Comparison of ENCODE assay signal across 12 mouse cellular contexts in the genomic region with DNA sequence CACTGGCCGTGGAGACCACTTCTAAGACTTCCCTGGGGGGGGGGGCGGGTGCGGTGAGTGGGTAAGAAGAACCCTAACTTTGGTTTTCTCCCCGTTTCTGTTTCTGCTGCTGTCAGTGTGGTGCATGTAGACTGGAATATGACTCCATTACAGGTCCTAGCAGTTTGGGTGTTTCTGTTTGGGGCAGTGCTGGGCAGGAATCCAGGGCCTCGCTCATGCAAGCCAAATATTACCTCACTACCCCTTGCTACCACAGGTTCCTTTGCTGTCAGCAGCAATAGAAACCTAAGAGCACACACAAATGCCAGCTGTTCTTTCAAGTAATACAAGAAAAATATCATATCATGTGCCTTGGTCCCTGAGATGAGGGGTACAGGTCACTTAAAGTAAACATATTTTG. TPM values are rescaled to one million over a fixed set of nuclear protein-coding genes. Genes with fewer than 3 reads are reported as not detected.
A peak's percentile ranks its signal among the peaks of the same experiment; 100 is the strongest.
DNase-seq lines count a peak whose midpoint lies in the region; ATAC-seq and TF ChIP-seq lines count a peak whose summit lies in the region.
"Had no signal": no experiment of that assay in that cellular context is flagged by ENCODE, and none has a peak within 500 bp of the region (broad histone marks: within the 10 kb centered on the region; RNA-seq: fewer than 3 reads in every experiment).

No protein-coding gene starts in this region.

- no peaks in the 10 kb centered on the region for H3K9me3 ChIP-seq in limb, embryonic 14.5 days (ENCODE audit: control insufficient read depth, low read length)
- H3K9me3 ChIP-seq in limb, embryonic 10.5 days (replicated peaks): no peaks in the 10 kb centered on the region
- H3K9me3 ChIP-seq: hindbrain, embryonic 10.5 days; liver, embryonic 13.5 days had no signal

- H3K36me3 ChIP-seq in limb, embryonic 14.5 days (ENCODE audit: control insufficient read depth, insufficient read depth, low read length): no peaks in the 10 kb centered on the region
- H3K36me3 ChIP-seq in limb, embryonic 10.5 days: no peaks in the 10 kb centered on the region
- H3K36me3 ChIP-seq: hindbrain, embryonic 10.5 days; liver, embryonic 13.5 days had no signal

- intact Hi-C loops in gastrocnemius, postnatal 14 days (cut with DNase I; ENCODE audit: low total_unique reads): no loop called here

- no peaks in the 10 kb centered on the region for H3K4me1 ChIP-seq in limb, embryonic 14.5 days (ENCODE audit: control insufficient read depth, insufficient read depth, low read length)
- no peaks in the 10 kb centered on the region for H3K4me1 ChIP-seq in limb, embryonic 10.5 days
- H3K4me1 ChIP-seq: hindbrain, embryonic 10.5 days; liver, embryonic 13.5 days had no signal

- WGBS in limb, embryonic 14.5 days: 65% methylated on average over 5 of the region's 5 CpGs
- WGBS in limb, embryonic 10.5 days: 90% methylated on average over 5 of the region's 5 CpGs

- no peaks in the 10 kb centered on the region for H3K27me3 ChIP-seq in limb, embryonic 14.5 days (ENCODE audit: control insufficient read depth, insufficient read depth, low read length)
- no peaks in the 10 kb centered on the region for H3K27me3 ChIP-seq in limb, embryonic 10.5 days (ENCODE audit: low read depth, poor library complexity, severe bottlenecking)
- H3K27me3 ChIP-seq: liver, embryonic 13.5 days had no signal

- H3K4me3 ChIP-seq in limb, embryonic 14.5 days (replicated peaks; ENCODE audit: low read length): no peak overlapping the region
- H3K4me3 ChIP-seq in limb, embryonic 10.5 days: no peak overlapping the region
- H3K4me3 ChIP-seq: hindbrain, embryonic 10.5 days; liver, embryonic 13.5 days had no signal

- DNase-seq in cerebellum, postnatal 25 days: peak; percentile 33 to 51
- no peak for DNase-seq in cerebellum, adult 9-11 months
- DNase-seq in limb, embryonic 14.5 days (ENCODE audit: low spot score): peak; percentile 30
- no peak for DNase-seq in limb, embryonic 10.5 days (ENCODE audit: low spot score)
- DNase-seq in gastrocnemius, postnatal 14 days: peak; percentile 48
- DNase-seq in neural tube, embryonic 10.5 days (ENCODE audit: extremely low spot score, low spot score): no peak
- DNase-seq in frontal cortex, postnatal 14 days (ENCODE audit: low spot score in 2 of 2): no peak
- DNase-seq: liver, embryonic 13.5 days had no signal

- ATAC-seq in limb, embryonic 14.5 days (ENCODE audit: low FRiP score, low read depth): no peak
- ATAC-seq in megakaryocyte, adult 5-6 weeks (ENCODE audit: poor library complexity, severe bottlenecking): 0 out of 2 replicates have a peak, but pooled peaks have one; percentile 35
- ATAC-seq: CD4-positive, CD25-positive, alpha-beta regulatory T cell, adult 4 months; midbrain, embryonic 16.5 days had no signal

- TF ChIP-seq POLR2A in limb, embryonic 14.5 days (IDR thresholded peaks at IDR 0.05; ENCODE audit: borderline replicate concordance, extremely low read depth, insufficient read depth, insufficient read length): no peak

- no peak overlapping the region for H3K9ac ChIP-seq in limb, embryonic 14.5 days (ENCODE audit: low read depth, low read length, severe bottlenecking)
- H3K9ac ChIP-seq: liver, embryonic 13.5 days had no signal

- no peak overlapping the region for H3K4me2 ChIP-seq in limb, embryonic 14.5 days (replicated peaks; ENCODE audit: low read depth, low read length, severe bottlenecking)
- H3K4me2 ChIP-seq: liver, embryonic 13.5 days had no signal

- H3K27ac ChIP-seq in limb, embryonic 14.5 days (replicated peaks; ENCODE audit: low read depth, low read length): no peak overlapping the region
- no peak overlapping the region for H3K27ac ChIP-seq in limb, embryonic 10.5 days
- H3K27ac ChIP-seq: hindbrain, embryonic 10.5 days; liver, embryonic 13.5 days had no signal

RNA-seq across cellular contexts. Expression of a gene that starts 24.9 kb away (rescaled TPM):
- 2,516 and 2,539 TPM in 2 replicates for polyA plus RNA-seq in limb, embryonic 14.5 days (2012; rRNA removed)
- polyA plus RNA-seq in limb, embryonic 14.5 days (2014; fragmentation: Nextera tagmentation; extraction: Ambion mirVana): 1,237 and 1,305 TPM in 2 replicates
- polyA plus RNA-seq in limb, embryonic 10.5 days (2016; fragmentation: Nextera tagmentation; extraction: Ambion mirVana): 830 and 926 TPM in 2 replicates
- 1,000 to 10,000 TPM; 3,074 to 3,192 TPM for total RNA-seq in gastrocnemius, postnatal 14 days (2021)
- 5,508 and 5,947 TPM in 2 replicates for total RNA-seq in megakaryocyte, adult 5-6 weeks (2015)
- total RNA-seq in megakaryocyte, adult 5-6 weeks (2017): 1,349 and 1,387 TPM in 2 replicates

RNA-seq across cellular contexts. Expression of a gene that starts 33.2 kb away (rescaled TPM):
- polyA plus RNA-seq in limb, embryonic 14.5 days (2012; rRNA removed): 6.2 and 8.2 TPM in 2 replicates
- 3.5 and 4.6 TPM in 2 replicates for polyA plus RNA-seq in limb, embryonic 14.5 days (2014; fragmentation: Nextera tagmentation; extraction: Ambion mirVana)
- 4.8 and 6.2 TPM in 2 replicates for polyA plus RNA-seq in limb, embryonic 10.5 days (2016; fragmentation: Nextera tagmentation; extraction: Ambion mirVana)
- total RNA-seq in gastrocnemius, postnatal 14 days (2021): 1 to 10 TPM; 7.8 to 9.6 TPM
- 19.8 and 21.6 TPM in 2 replicates for total RNA-seq in megakaryocyte, adult 5-6 weeks (2015)
- 13.0 and 19.9 TPM in 2 replicates for total RNA-seq in megakaryocyte, adult 5-6 weeks (2017)

Comparison
In these comparisons a context has a peak if more than half of its experiments do, and no peak if none do; other contexts are left out.
1. DNase-seq: peak in cerebellum, postnatal 25 days (2 of 2), limb, embryonic 14.5 days (single experiment) and gastrocnemius, postnatal 14 days (single experiment); none in cerebellum, adult 9-11 months (single experiment), limb, embryonic 10.5 days (single experiment), neural tube, embryonic 10.5 days (single experiment) and frontal cortex, postnatal 14 days (0 of 2).